Mouse (Mus musculus): ENCODE data around the gene Olfr1138.

Gene Olfr1138

GRCm38 (mm10) chr2:87739878-87740277 lies at the start of gene Olfr1138:
Olfr1138 (minus strand) TSS chr2:87739978.
- no peak for DNase-seq

- no peak for DNase-seq
Observed at GRCm38 (mm10) chr2:87779183-87779582, 39.4 kb upstream of the Olfr1138 start, which contains the start of gene Olfr152. Olfr152 (plus strand) TSS chr2:87779483.

GRCm38 (mm10) chr2:87776143-87776542 lies 36.4 kb upstream of the Olfr1138 start:
- no peak for DNase-seq

- DNase-seq, result no peak
Observed at GRCm38 (mm10) chr2:87753891-87754290, 14.1 kb upstream of the Olfr1138 start, which contains the start of gene Olfr1141. Olfr1141 (minus strand) TSS chr2:87753991.

GRCm38 (mm10) chr2:87743452-87743851 lies 3.7 kb upstream of the Olfr1138 start, which contains the start of gene Olfr1140:
Olfr1140 (plus strand) TSS chr2:87743752.
- no peak for DNase-seq

GRCm38 (mm10) chr2:87713079-87713478 lies 26.7 kb downstream of the Olfr1138 start, which contains the start of gene Olfr1137:
Olfr1137 (minus strand) TSS chr2:87713179.
- no peak for DNase-seq

- no peak for DNase-seq
Observed at GRCm38 (mm10) chr2:87693847-87694246, 45.9 kb downstream of the Olfr1138 start, which contains the start of gene Olfr1136. Olfr1136 (minus strand) TSS chr2:87693947.
